Mouse (Mus musculus): ENCODE data around the gene Mnt. TPM values are rescaled to one million over a fixed set of nuclear protein-coding genes. Genes with fewer than 3 reads are reported as not detected.

Gene Mnt
- polyA plus RNA-seq, 2 experiments: 1.2 to 2.5 TPM

DNA sequence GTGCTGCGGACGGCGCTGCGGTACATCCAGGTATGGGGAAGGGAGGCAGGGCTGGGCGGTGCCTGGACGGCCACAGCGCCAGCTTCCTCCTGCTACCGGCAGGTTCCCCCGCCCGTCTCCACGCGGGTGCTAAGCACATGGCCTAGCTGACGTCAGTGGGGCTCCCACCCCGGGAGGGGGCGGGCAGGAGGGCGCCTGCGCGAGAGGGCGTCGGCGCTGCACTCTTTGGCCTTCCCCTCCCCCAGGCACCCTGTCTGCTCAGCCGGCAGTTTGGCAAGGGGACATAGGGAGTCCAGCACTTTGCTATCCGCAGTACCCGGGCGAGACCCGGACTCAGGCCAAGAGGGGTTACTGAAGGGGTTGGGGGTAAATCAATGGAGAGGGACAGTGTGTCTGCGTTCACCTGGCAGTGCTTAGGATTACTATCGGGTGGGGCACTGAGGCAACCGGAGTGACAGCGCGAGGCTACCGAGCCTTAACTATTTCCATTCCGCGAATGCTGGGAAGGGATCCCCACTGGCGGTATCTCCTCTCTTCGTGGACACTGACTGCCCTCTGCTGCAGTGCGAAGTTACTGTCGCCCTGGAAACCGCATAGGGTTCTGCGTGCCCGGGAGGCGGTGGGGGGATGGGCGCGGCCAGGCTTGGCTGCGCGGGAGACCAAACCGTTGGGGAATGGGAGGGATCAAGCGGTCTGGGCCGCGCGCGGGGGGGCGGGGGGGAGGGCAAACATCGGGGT lies 7.1 kb downstream of the Mnt start:
- Histone ChIP-seq H3K36me3 (replicated peaks; ENCODE audit: control insufficient read depth, insufficient read depth, low read depth) (no peaks in the 10 kb centered on the region; the same call in 1 of the 2 replicates), H3K9ac (replicated peaks) (peak overlapping the region; percentile 83), H3K27me3 (ENCODE audit: control insufficient read depth, insufficient read depth, low read length) (no peaks in the 10 kb centered on the region), H3K4me3 (ENCODE audit: insufficient read depth in 1 of 2, low read depth in 2 of 2, low read length in 2 of 2) (peak overlapping the region; percentile 63 to 65), H3K27ac (peak overlapping the region; percentile 93), H3K4me2 (ENCODE audit: low read depth) (peak overlapping the region; percentile 99), H3K9me3 (ENCODE audit: control insufficient read depth, low read length) (no peaks in the 10 kb centered on the region), H3K4me1 (replicated peaks; ENCODE audit: control insufficient read depth in 2 of 2, insufficient read depth in 2 of 2, low read length in 1 of 2) (peaks cover 30 to 38% of the 10 kb centered on the region in 2 experiments)
- no peak; the same call in 1 of the 2 replicates for TF ChIP-seq EP300 (IDR thresholded peaks at IDR 0.05; ENCODE audit: low read depth)
- peak; percentile 55 for TF ChIP-seq CTCF (IDR thresholded peaks at IDR 0.05; ENCODE audit: low read depth)
- peak; percentile 90 to 93 (median 90) for DNase-seq (ENCODE audit: low read depth in 3 of 3, low spot score in 3 of 3)
- ATAC-seq (ENCODE audit: insufficient read depth): peak; percentile 79
- under 1% methylated on average over 50 of the region's 54 CpGs for WGBS (ENCODE audit: insufficient replicate concordance)

- H3K27ac ChIP-seq: peak overlapping the region; percentile 93
- no peaks in the 10 kb centered on the region for H3K9me3 ChIP-seq (ENCODE audit: control insufficient read depth, low read length)
- ATAC-seq (ENCODE audit: insufficient read depth): peak; percentile 80
- H3K9ac ChIP-seq (replicated peaks): peak overlapping the region; percentile 83
- under 1% methylated on average over 35 of the region's 35 CpGs for WGBS (ENCODE audit: insufficient replicate concordance)
- H3K4me3 ChIP-seq (ENCODE audit: insufficient read depth in 1 of 2, low read depth in 2 of 2, low read length in 2 of 2): peak overlapping the region; percentile 63 to 65
- peak; percentile 89 to 91 (median 91) for DNase-seq (ENCODE audit: low read depth in 3 of 3, low spot score in 3 of 3)
- no peaks in the 10 kb centered on the region for H3K27me3 ChIP-seq (ENCODE audit: control insufficient read depth, insufficient read depth, low read length)
- H3K36me3 ChIP-seq (replicated peaks; ENCODE audit: control insufficient read depth, insufficient read depth, low read depth): no peaks in the 10 kb centered on the region; the same call in 1 of the 2 replicates
- TF ChIP-seq CTCF (IDR thresholded peaks at IDR 0.05; ENCODE audit: low read depth): no peak
- H3K4me2 ChIP-seq (ENCODE audit: low read depth): peak overlapping the region; percentile 99
- peaks cover 24 to 34% of the 10 kb centered on the region in 2 experiments for H3K4me1 ChIP-seq (replicated peaks; ENCODE audit: control insufficient read depth in 2 of 2, insufficient read depth in 2 of 2, low read length in 1 of 2)
Measured at GRCm38 (mm10) chr11:74838441-74838840, 7.7 kb downstream of the Mnt start.

- H3K27me3 ChIP-seq (ENCODE audit: control insufficient read depth, insufficient read depth, low read length): no peaks in the 10 kb centered on the region
- H3K4me2 ChIP-seq (ENCODE audit: low read depth): peak overlapping the region; percentile 99
- peaks cover 21 to 29% of the 10 kb centered on the region in 2 experiments for H3K4me1 ChIP-seq (replicated peaks; ENCODE audit: control insufficient read depth in 2 of 2, insufficient read depth in 2 of 2, low read length in 1 of 2)
- no peaks in the 10 kb centered on the region for H3K9me3 ChIP-seq (ENCODE audit: control insufficient read depth, low read length)
- peak; percentile 71 to 78 (median 71) for DNase-seq (ENCODE audit: low read depth in 3 of 3, low spot score in 3 of 3)
- no peaks in the 10 kb centered on the region; the same call in 1 of the 2 replicates for H3K36me3 ChIP-seq (replicated peaks; ENCODE audit: control insufficient read depth, insufficient read depth, low read depth)
- peak overlapping the region; percentile 10 to 63; a peak in 3 of 4 replicates for H3K4me3 ChIP-seq (ENCODE audit: insufficient read depth in 1 of 2, low read depth in 2 of 2, low read length in 2 of 2)
- peak overlapping the region; percentile 93 for H3K27ac ChIP-seq
- H3K9ac ChIP-seq (replicated peaks): peak overlapping the region; percentile 83
- no peak for TF ChIP-seq CTCF (IDR thresholded peaks at IDR 0.05; ENCODE audit: low read depth)
- TF ChIP-seq EP300 (IDR thresholded peaks at IDR 0.05; ENCODE audit: low read depth): no peak
- peak; percentile 42; the same call in 1 of the 2 replicates for ATAC-seq (ENCODE audit: insufficient read depth)
- WGBS (ENCODE audit: insufficient replicate concordance): 5% methylated on average over 6 of the region's 6 CpGs
Measured at GRCm38 (mm10) chr11:74838971-74839370, 8.3 kb downstream of the Mnt start.

DNA sequence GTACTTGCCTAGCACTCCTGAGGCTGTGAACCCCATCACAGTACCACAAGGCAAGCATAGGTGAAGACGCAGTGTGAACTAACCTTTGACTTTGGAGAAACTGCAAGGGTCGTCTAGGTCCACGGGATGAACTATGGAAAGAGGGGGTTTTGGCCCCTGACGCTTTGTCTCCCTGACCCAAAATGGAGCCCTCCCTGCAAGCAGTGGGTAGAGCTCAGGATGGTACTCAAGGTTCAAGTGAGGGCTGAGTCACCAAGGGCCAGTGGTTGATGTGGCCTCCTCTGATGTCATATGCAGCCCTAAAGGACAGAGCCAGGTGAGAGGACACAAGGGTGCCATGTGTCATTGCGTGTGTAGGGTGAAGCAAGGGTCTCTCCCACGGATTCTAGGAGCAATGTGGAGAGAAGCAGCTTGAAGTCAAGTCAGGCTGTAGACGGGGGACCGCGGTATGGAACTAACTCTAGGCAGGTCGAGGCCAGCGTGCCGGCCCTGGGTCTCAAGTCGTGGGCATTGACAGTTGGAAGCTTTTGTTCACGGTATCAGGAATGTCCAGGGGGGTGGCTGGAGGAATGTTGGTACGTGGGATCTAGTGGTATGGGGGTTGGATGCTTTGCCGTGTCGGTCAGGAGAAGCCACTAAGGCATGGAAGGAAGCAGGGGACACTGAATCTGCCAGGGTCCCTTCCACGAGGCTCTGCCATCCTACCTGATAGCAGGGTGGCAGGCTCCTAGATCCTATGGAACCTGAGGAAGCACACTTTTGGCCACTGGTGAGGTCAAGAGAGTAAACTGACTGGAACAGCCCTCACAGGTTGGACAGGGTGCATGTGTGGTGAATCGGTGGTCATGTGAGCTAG lies 9.4 kb downstream of the Mnt start:
- Histone ChIP-seq H3K9ac (replicated peaks) (no peak overlapping the region), H3K9me3 (ENCODE audit: control insufficient read depth, low read length) (no peaks in the 10 kb centered on the region), H3K4me1 (replicated peaks; ENCODE audit: control insufficient read depth in 2 of 2, insufficient read depth in 2 of 2, low read length in 1 of 2) (peaks cover 15 to 18% of the 10 kb centered on the region in 2 experiments), H3K4me2 (ENCODE audit: low read depth) (peak overlapping the region; percentile 99; the same call in 1 of the 2 replicates), H3K4me3 (ENCODE audit: insufficient read depth in 1 of 2, low read depth in 2 of 2, low read length in 2 of 2) (no peak overlapping the region), H3K36me3 (replicated peaks; ENCODE audit: control insufficient read depth, insufficient read depth, low read depth) (no peaks in the 10 kb centered on the region; the same call in 1 of the 2 replicates), H3K27ac (no peak overlapping the region), H3K27me3 (ENCODE audit: control insufficient read depth, insufficient read depth, low read length) (no peaks in the 10 kb centered on the region)
- WGBS (ENCODE audit: insufficient replicate concordance): 86% methylated on average over 19 of the region's 19 CpGs
- no peak for DNase-seq (ENCODE audit: low read depth in 3 of 3, low spot score in 3 of 3)
- ATAC-seq (ENCODE audit: insufficient read depth): no peak
- TF ChIP-seq CTCF (IDR thresholded peaks at IDR 0.05; ENCODE audit: low read depth): no peak
- no peak for TF ChIP-seq EP300 (IDR thresholded peaks at IDR 0.05; ENCODE audit: low read depth)

Data from liver, embryonic 14.5 days (tissue).